Mouse (Mus musculus) stomach, embryonic 15.5 days (tissue): Measurements from ENCODE around the gene Ptprn2. TPM values are rescaled to one million over a fixed set of nuclear protein-coding genes. Genes with fewer than 3 reads are reported as not detected.
A peak's percentile ranks its signal among the peaks of the same experiment; 100 is the strongest.

Experiments used
- ATAC-seq: fragments of 200-750 bp; cut with Nextera tagmentation; 2 replicates; pipeline ENCODE4 v1.8.0; 2017; ENCODE audit warnings: low read depth, moderate number of reproducible peaks, moderate TSS enrichment; ENCODE audit not compliant: insufficient read depth, low FRiP score
- H3K27ac ChIP-seq: fragments of 300-500 bp; sonication (generic); 2 replicates; pipeline ENCODE4 v1.5.1; 2015; ENCODE audit warnings: mild to moderate bottlenecking, inconsistent platforms
- H3K27me3 ChIP-seq: fragments of 300-500 bp; sonication (generic); replicated peaks from 2 replicates; pipeline ENCODE4 v1.6.1; 2015; ENCODE audit warnings: inconsistent platforms
- H3K36me3 ChIP-seq: fragments of 300-500 bp; sonication (generic); 2 replicates; pipeline ENCODE4 v1.6.1; 2015; ENCODE audit warnings: inconsistent platforms
- H3K4me1 ChIP-seq: fragments of 300-500 bp; sonication (generic); 2 replicates; pipeline ENCODE4 v1.6.1; 2015; ENCODE audit warnings: inconsistent platforms
- H3K4me2 ChIP-seq: fragments of 300-500 bp; sonication (generic); 2 replicates; pipeline ENCODE4 v1.6.1; 2015; ENCODE audit warnings: mild to moderate bottlenecking, inconsistent platforms
- H3K4me3 ChIP-seq: fragments of 300-500 bp; sonication (generic); replicated peaks from 2 replicates; pipeline ENCODE4 v1.5.1; 2015; ENCODE audit warnings: inconsistent platforms
- H3K9ac ChIP-seq: fragments of 300-500 bp; sonication (generic); 2 replicates; pipeline ENCODE4 v1.6.1; 2015; ENCODE audit warnings: inconsistent platforms
- H3K9me3 ChIP-seq: fragments of 300-500 bp; sonication (generic); 2 replicates; pipeline ENCODE4 v1.6.1; 2016; ENCODE audit warnings: inconsistent platforms
- WGBS: fragments of 180-500 bp; shearing (Covaris S2); methylation state at CpG from one replicate; pipeline ENCODE4 v1.1.7; 2015; 5-methylcytosine and 5-hydroxymethylcytosine counted together
- polyA plus RNA-seq: library from polyadenylated mRNA; unstranded; fragments of >200 nt; fragmentation: Nextera tagmentation; extraction: Ambion mirVana; gene quantifications from 2 replicates; pipeline ENCODE4 v1.2.1, GENCODE M21; 2015

The Ptprn2 gene
- polyA plus RNA-seq, 1 experiment from 2014 or later = 3.7 TPM

GRCm38 (mm10) chr12:117035243-117035642, 549.7 kb downstream of the Ptprn2 start:
- no peaks in the 10 kb centered on the region for H3K9me3 ChIP-seq
- no peak; the same call in 1 of the 2 replicates for ATAC-seq
- no peak overlapping the region for H3K9ac ChIP-seq
- H3K27ac ChIP-seq = no peak overlapping the region
- no peak overlapping the region for H3K4me2 ChIP-seq
- H3K27me3 ChIP-seq = no peaks in the 10 kb centered on the region
- 2% methylated on average over 2 of the region's 2 CpGs for WGBS
- no peaks in the 10 kb centered on the region for H3K4me1 ChIP-seq
- no peak overlapping the region for H3K4me3 ChIP-seq
- H3K36me3 ChIP-seq = no peaks in the 10 kb centered on the region

DNA sequence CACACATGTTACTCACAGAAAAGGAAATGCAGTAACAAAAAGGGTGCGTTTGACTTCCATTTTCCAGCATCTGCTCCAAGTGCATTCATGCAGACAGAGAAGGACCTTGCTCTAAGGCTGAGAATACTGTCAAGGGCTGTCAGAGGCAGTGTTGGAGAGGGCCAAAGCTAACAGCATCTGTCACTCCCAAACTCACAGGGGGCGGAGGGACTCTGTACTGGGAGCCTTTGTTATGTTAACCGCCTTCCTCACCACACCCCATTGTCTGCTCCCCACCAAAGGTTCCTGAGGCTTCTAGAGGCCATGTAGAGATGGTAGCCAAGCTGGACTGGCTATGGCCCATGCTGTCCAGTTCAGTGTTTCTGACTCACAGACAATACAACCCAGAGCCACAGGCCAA, 553.9 kb downstream of the Ptprn2 start:
- no peak overlapping the region for H3K4me2 ChIP-seq
- no peaks in the 10 kb centered on the region for H3K36me3 ChIP-seq
- H3K4me3 ChIP-seq = no peak overlapping the region
- no peaks in the 10 kb centered on the region for H3K4me1 ChIP-seq
- ATAC-seq = no peak
- H3K9me3 ChIP-seq = no peaks in the 10 kb centered on the region
- WGBS = 45% methylated on average over 3 of the region's 3 CpGs
- H3K27ac ChIP-seq = no peak overlapping the region
- H3K9ac ChIP-seq = no peak overlapping the region
- H3K27me3 ChIP-seq = no peaks in the 10 kb centered on the region

- H3K36me3 ChIP-seq = no peaks in the 10 kb centered on the region
- 80% methylated on average over 2 of the region's 2 CpGs for WGBS
- no peaks in the 10 kb centered on the region for H3K9me3 ChIP-seq
- no peak overlapping the region for H3K9ac ChIP-seq
- H3K4me3 ChIP-seq = no peak overlapping the region
- no peaks in the 10 kb centered on the region for H3K27me3 ChIP-seq
- no peaks in the 10 kb centered on the region for H3K4me1 ChIP-seq
- no peak overlapping the region for H3K27ac ChIP-seq
- no peak overlapping the region for H3K4me2 ChIP-seq
- ATAC-seq = no peak
Measured at GRCm38 (mm10) chr12:117041409-117041808, 555.9 kb downstream of the Ptprn2 start.

DNA sequence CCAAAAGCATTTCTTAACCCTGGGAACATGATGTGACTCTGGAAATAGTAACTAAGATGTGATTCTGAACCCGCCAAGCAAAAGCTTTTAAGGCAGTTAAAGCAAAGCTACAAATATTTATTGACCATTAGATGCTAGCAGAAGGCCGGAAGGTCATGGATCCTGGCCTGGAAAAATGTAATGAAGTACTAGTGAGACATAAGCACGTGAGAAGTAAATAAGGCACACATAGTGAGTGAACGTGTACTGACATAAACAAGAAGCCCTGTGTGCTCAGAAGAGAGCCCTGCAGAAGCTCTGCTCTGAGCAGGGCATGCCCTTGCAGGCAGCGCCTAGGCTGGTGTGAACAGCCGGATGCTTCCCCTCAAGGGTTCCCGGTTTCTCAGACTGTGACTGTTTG, 557.2 kb downstream of the Ptprn2 start:
- H3K27ac ChIP-seq = no peak overlapping the region
- no peaks in the 10 kb centered on the region for H3K36me3 ChIP-seq
- no peaks in the 10 kb centered on the region for H3K27me3 ChIP-seq
- H3K9me3 ChIP-seq = no peaks in the 10 kb centered on the region
- no peak overlapping the region for H3K9ac ChIP-seq
- H3K4me3 ChIP-seq = no peak overlapping the region
- no peaks in the 10 kb centered on the region for H3K4me1 ChIP-seq
- WGBS = 59% methylated on average over 7 of the region's 7 CpGs
- no peak overlapping the region for H3K4me2 ChIP-seq
- ATAC-seq = no peak

GRCm38 (mm10) chr12:117047384-117048251, 562.1 kb downstream of the Ptprn2 start:
- H3K36me3 ChIP-seq = no peaks in the 10 kb centered on the region
- H3K9ac ChIP-seq = no peak overlapping the region
- H3K27me3 ChIP-seq = no peaks in the 10 kb centered on the region
- no peak overlapping the region for H3K4me2 ChIP-seq
- ATAC-seq = no peak
- no peaks in the 10 kb centered on the region for H3K9me3 ChIP-seq
- WGBS = 27% methylated on average over 3 of the region's 3 CpGs
- no peak overlapping the region for H3K4me3 ChIP-seq
- H3K27ac ChIP-seq = no peak overlapping the region
- no peaks in the 10 kb centered on the region for H3K4me1 ChIP-seq

- no peak overlapping the region for H3K4me3 ChIP-seq
- H3K4me1 ChIP-seq = no peaks in the 10 kb centered on the region
- H3K9me3 ChIP-seq = no peaks in the 10 kb centered on the region
- WGBS = 88% methylated on average over 10 of the region's 10 CpGs
- no peak overlapping the region for H3K4me2 ChIP-seq
- H3K9ac ChIP-seq = no peak overlapping the region
- no peak for ATAC-seq
- no peaks in the 10 kb centered on the region for H3K27me3 ChIP-seq
- no peaks in the 10 kb centered on the region for H3K36me3 ChIP-seq
- H3K27ac ChIP-seq = no peak overlapping the region
Measured at GRCm38 (mm10) chr12:117049829-117050228, 564.3 kb downstream of the Ptprn2 start.

DNA sequence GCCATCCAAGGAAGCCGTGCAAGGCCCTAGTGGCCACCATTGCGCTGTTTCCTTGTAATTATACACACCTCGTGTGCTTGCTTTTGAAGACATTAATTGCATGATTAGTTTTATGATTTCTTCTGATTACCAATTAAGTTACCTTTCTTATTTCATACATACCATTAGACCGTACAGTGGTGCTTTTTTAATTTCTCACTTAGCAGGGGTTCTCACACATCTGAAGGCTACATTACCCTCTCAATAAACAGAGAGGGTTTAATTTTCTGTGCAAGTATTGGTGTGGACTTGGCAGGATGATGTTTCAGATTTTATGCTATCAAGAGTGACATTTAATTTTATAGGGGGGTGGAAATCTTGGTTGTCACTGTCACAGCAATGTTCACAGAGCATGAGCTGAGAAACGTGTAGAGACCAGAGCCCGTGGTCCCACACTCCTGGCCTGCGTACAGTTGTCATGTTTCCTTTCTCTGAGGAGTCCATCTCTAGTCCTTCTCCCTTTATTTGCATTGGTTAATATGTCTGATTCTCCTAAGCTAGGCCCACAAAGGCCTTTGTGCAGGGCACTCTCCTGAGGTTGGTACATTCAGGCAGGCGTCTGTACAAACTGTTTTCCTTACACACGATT, 567.8 kb downstream of the Ptprn2 start:
- no peaks in the 10 kb centered on the region for H3K27me3 ChIP-seq
- H3K4me1 ChIP-seq = no peaks in the 10 kb centered on the region
- H3K36me3 ChIP-seq = no peaks in the 10 kb centered on the region
- 65% methylated on average over 9 of the region's 9 CpGs for WGBS
- H3K9ac ChIP-seq = no peak overlapping the region
- no peak for ATAC-seq
- H3K27ac ChIP-seq = no peak overlapping the region
- H3K4me3 ChIP-seq = no peak overlapping the region
- peak overlapping the region; percentile 39; the same call in 1 of the 2 replicates for H3K4me2 ChIP-seq
- H3K9me3 ChIP-seq = no peaks in the 10 kb centered on the region

- Histone ChIP-seq H3K27me3 (no peaks in the 10 kb centered on the region), H3K9me3 (no peaks in the 10 kb centered on the region), H3K9ac (no peak overlapping the region), H3K4me2 (peak overlapping the region; percentile 39), H3K27ac (no peak overlapping the region), H3K36me3 (no peaks in the 10 kb centered on the region), H3K4me1 (no peaks in the 10 kb centered on the region), H3K4me3 (peak overlapping the region; percentile 24; the same call in 1 of the 2 replicates)
- 29% methylated on average over 21 of the region's 21 CpGs for WGBS
- ATAC-seq = peak; percentile 64; the same call in 1 of the 2 replicates
Measured at GRCm38 (mm10) chr12:117053851-117054769, 568.6 kb downstream of the Ptprn2 start.

- Histone ChIP-seq H3K27ac (no peak overlapping the region), H3K9me3 (no peaks in the 10 kb centered on the region), H3K36me3 (no peaks in the 10 kb centered on the region), H3K4me2 (no peak overlapping the region), H3K4me1 (no peaks in the 10 kb centered on the region), H3K4me3 (no peak overlapping the region), H3K27me3 (no peaks in the 10 kb centered on the region), H3K9ac (no peak overlapping the region)
- WGBS = 82% methylated on average over 10 of the region's 10 CpGs
- ATAC-seq = no peak
Measured at GRCm38 (mm10) chr12:117054925-117055570, 569.5 kb downstream of the Ptprn2 start.

DNA sequence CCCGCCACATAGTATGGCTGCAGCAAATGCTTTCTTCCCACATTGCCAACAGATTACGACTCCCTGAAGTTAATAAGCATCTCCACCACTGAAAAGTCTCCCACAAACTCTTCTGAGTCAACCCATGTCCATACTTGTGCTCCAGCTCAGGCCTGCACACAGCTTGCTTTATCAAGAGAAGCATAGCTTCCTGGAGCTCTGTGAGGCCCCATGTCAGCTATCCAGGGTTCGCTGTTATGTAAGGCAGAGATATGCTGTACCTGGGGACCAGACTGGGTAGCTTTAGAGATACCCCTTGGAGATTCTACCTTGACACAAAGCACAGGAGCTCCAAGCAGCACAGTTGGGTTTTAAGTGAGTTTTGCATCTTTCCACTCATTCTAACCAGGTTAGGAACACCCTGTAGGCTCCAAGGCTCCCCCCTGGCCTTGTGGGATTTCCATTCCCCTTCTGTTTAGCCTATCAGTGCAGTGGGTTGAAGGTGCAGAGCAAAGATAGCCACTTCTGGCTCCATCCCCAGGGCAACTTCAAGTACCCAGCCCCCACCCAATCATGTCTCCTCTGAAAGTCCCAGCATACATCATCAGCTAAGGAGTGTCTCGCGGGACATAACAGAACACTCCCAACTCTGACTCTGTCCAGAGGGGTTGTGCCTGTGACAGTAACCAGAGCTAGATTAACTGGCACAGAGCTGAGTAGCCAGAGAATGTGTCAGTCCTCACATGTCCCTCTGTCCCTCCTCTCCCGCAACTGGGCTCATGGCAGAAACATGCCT, 572.9 kb downstream of the Ptprn2 start:
- Histone ChIP-seq H3K4me2 (no peak overlapping the region), H3K4me1 (no peaks in the 10 kb centered on the region), H3K4me3 (no peak overlapping the region), H3K9ac (no peak overlapping the region), H3K27me3 (no peaks in the 10 kb centered on the region), H3K27ac (no peak overlapping the region), H3K36me3 (no peaks in the 10 kb centered on the region), H3K9me3 (no peaks in the 10 kb centered on the region)
- 69% methylated on average over 6 of the region's 6 CpGs for WGBS
- no peak for ATAC-seq

GRCm38 (mm10) chr12:117058975-117059374, 573.5 kb downstream of the Ptprn2 start:
- Histone ChIP-seq H3K36me3 (no peaks in the 10 kb centered on the region), H3K4me2 (no peak overlapping the region), H3K9ac (no peak overlapping the region), H3K27ac (no peak overlapping the region), H3K4me3 (no peak overlapping the region), H3K4me1 (no peaks in the 10 kb centered on the region), H3K9me3 (no peaks in the 10 kb centered on the region), H3K27me3 (no peaks in the 10 kb centered on the region)
- 85% methylated on average over 7 of the region's 7 CpGs for WGBS
- ATAC-seq = no peak
